Mouse (Mus musculus): ENCODE results near the gene Smpd2. TPM values are rescaled to one million over a fixed set of nuclear protein-coding genes. Genes with fewer than 3 reads are reported as not detected.
A peak's percentile ranks its signal among the peaks of the same experiment; 100 is the strongest.
"Not testable (repeated sequence)": the region's sequence is repeated elsewhere in the genome, so short reads cannot be mapped to it uniquely, and the experiment has no call there.

Smpd2 gene
- polyA plus RNA-seq, 2 experiments: 7.1 to 8.6 TPM

- Histone ChIP-seq H3K36me3 (replicated peaks; ENCODE audit: control insufficient read depth, insufficient read depth, low read depth) (no peaks in the 10 kb centered on the region), H3K27me3 (ENCODE audit: control insufficient read depth, insufficient read depth, low read length) (no peaks in the 10 kb centered on the region), H3K4me3 (ENCODE audit: insufficient read depth in 1 of 2, low read depth in 2 of 2, low read length in 2 of 2) (no peak overlapping the region), H3K9ac (replicated peaks) (no peak overlapping the region), H3K4me2 (ENCODE audit: low read depth) (no peak overlapping the region), H3K4me1 (replicated peaks; ENCODE audit: control insufficient read depth in 2 of 2, insufficient read depth in 2 of 2, low read length in 1 of 2) (no peaks in the 10 kb centered on the region), H3K27ac (no peak overlapping the region), H3K9me3 (ENCODE audit: control insufficient read depth, low read length) (no peaks in the 10 kb centered on the region)
- no peak for DNase-seq (ENCODE audit: low read depth in 3 of 3, low spot score in 3 of 3)
- 41% methylated on average over 2 of the region's 2 CpGs for WGBS (ENCODE audit: insufficient replicate concordance)
- ATAC-seq (ENCODE audit: insufficient read depth): no peak
- TF ChIP-seq EP300 (IDR thresholded peaks at IDR 0.05; ENCODE audit: low read depth) (no peak), CTCF (IDR thresholded peaks at IDR 0.05; ENCODE audit: low read depth) (peak; percentile 58)
Observed at GRCm38 (mm10) chr10:41509160-41509559, 19.0 kb upstream of the Smpd2 start.

GRCm38 (mm10) chr10:41505446-41505845 is 15.3 kb upstream of the Smpd2 start:
- ATAC-seq (ENCODE audit: insufficient read depth); H3K4me2 ChIP-seq (ENCODE audit: low read depth); H3K9me3 ChIP-seq (ENCODE audit: control insufficient read depth, low read length); H3K27ac ChIP-seq; H3K27me3 ChIP-seq (ENCODE audit: control insufficient read depth, insufficient read depth, low read length); H3K4me1 ChIP-seq (replicated peaks; ENCODE audit: control insufficient read depth in 2 of 2, insufficient read depth in 2 of 2, low read length in 1 of 2); H3K9ac ChIP-seq (replicated peaks); H3K36me3 ChIP-seq (replicated peaks; ENCODE audit: control insufficient read depth, insufficient read depth, low read depth); H3K4me3 ChIP-seq (ENCODE audit: insufficient read depth in 1 of 2, low read depth in 2 of 2, low read length in 2 of 2): not testable (repeated sequence)
- peak; percentile 78 for TF ChIP-seq CTCF (IDR thresholded peaks at IDR 0.05; ENCODE audit: low read depth)
- DNase-seq (ENCODE audit: low read depth in 3 of 3, low spot score in 3 of 3): peak in 1 of 3 experiments; percentile 39
- 8% methylated on average over 3 of the region's 3 CpGs for WGBS (ENCODE audit: insufficient replicate concordance)

GRCm38 (mm10) chr10:41504996-41505395 is 14.8 kb upstream of the Smpd2 start:
- Histone ChIP-seq H3K36me3 (replicated peaks; ENCODE audit: control insufficient read depth, insufficient read depth, low read depth) (no peaks in the 10 kb centered on the region), H3K4me2 (ENCODE audit: low read depth) (no peak overlapping the region), H3K4me1 (replicated peaks; ENCODE audit: control insufficient read depth in 2 of 2, insufficient read depth in 2 of 2, low read length in 1 of 2) (no peaks in the 10 kb centered on the region), H3K9ac (replicated peaks) (no peak overlapping the region), H3K9me3 (ENCODE audit: control insufficient read depth, low read length) (no peaks in the 10 kb centered on the region), H3K27me3 (ENCODE audit: control insufficient read depth, insufficient read depth, low read length) (no peaks in the 10 kb centered on the region), H3K27ac (no peak overlapping the region), H3K4me3 (ENCODE audit: insufficient read depth in 1 of 2, low read depth in 2 of 2, low read length in 2 of 2) (no peak overlapping the region)
- no peak for DNase-seq (ENCODE audit: low read depth in 3 of 3, low spot score in 3 of 3)
- 65% methylated on average over 1 of the region's 1 CpGs for WGBS (ENCODE audit: insufficient replicate concordance)
- TF ChIP-seq CTCF (IDR thresholded peaks at IDR 0.05; ENCODE audit: low read depth) (no peak), EP300 (IDR thresholded peaks at IDR 0.05; ENCODE audit: low read depth) (no peak)
- no peak for ATAC-seq (ENCODE audit: insufficient read depth)

GRCm38 (mm10) chr10:41500941-41501340 is 10.8 kb upstream of the Smpd2 start:
- no peak overlapping the region for H3K9ac ChIP-seq (replicated peaks)
- H3K4me3 ChIP-seq (ENCODE audit: insufficient read depth in 1 of 2, low read depth in 2 of 2, low read length in 2 of 2): no peak overlapping the region
- H3K27ac ChIP-seq: no peak overlapping the region
- H3K27me3 ChIP-seq (ENCODE audit: control insufficient read depth, insufficient read depth, low read length): no peaks in the 10 kb centered on the region
- DNase-seq (ENCODE audit: low read depth in 3 of 3, low spot score in 3 of 3) (no peak), ATAC-seq (ENCODE audit: insufficient read depth) (no peak)
- TF ChIP-seq CTCF (IDR thresholded peaks at IDR 0.05; ENCODE audit: low read depth) (no peak), EP300 (IDR thresholded peaks at IDR 0.05; ENCODE audit: low read depth) (no peak)
- no peaks in the 10 kb centered on the region for H3K9me3 ChIP-seq (ENCODE audit: control insufficient read depth, low read length)
- H3K36me3 ChIP-seq (replicated peaks; ENCODE audit: control insufficient read depth, insufficient read depth, low read depth): no peaks in the 10 kb centered on the region
- 57% methylated on average over 4 of the region's 4 CpGs for WGBS (ENCODE audit: insufficient replicate concordance)
- no peak overlapping the region for H3K4me2 ChIP-seq (ENCODE audit: low read depth)
- H3K4me1 ChIP-seq (replicated peaks; ENCODE audit: control insufficient read depth in 2 of 2, insufficient read depth in 2 of 2, low read length in 1 of 2): no peaks in the 10 kb centered on the region

- Histone ChIP-seq H3K4me2 (ENCODE audit: low read depth) (no peak overlapping the region; the same call in 1 of the 2 replicates), H3K9ac (replicated peaks) (no peak overlapping the region), H3K4me3 (ENCODE audit: insufficient read depth in 1 of 2, low read depth in 2 of 2, low read length in 2 of 2) (no peak overlapping the region), H3K27ac (no peak overlapping the region), H3K4me1 (replicated peaks; ENCODE audit: control insufficient read depth in 2 of 2, insufficient read depth in 2 of 2, low read length in 1 of 2) (peaks cover 2 to 6% of the 10 kb centered on the region in 2 experiments; a peak in 1 of 4 replicates), H3K9me3 (ENCODE audit: control insufficient read depth, low read length) (no peaks in the 10 kb centered on the region), H3K27me3 (ENCODE audit: control insufficient read depth, insufficient read depth, low read length) (no peaks in the 10 kb centered on the region; the same call in 1 of the 2 replicates), H3K36me3 (replicated peaks; ENCODE audit: control insufficient read depth, insufficient read depth, low read depth) (no peaks in the 10 kb centered on the region)
- TF ChIP-seq EP300 (IDR thresholded peaks at IDR 0.05; ENCODE audit: low read depth) (no peak), CTCF (IDR thresholded peaks at IDR 0.05; ENCODE audit: low read depth) (no peak)
- no peak for DNase-seq (ENCODE audit: low read depth in 3 of 3, low spot score in 3 of 3)
- no peak for ATAC-seq (ENCODE audit: insufficient read depth)
- 38% methylated on average over 4 of the region's 4 CpGs for WGBS (ENCODE audit: insufficient replicate concordance)
Observed at GRCm38 (mm10) chr10:41491111-41491510, 942 bp upstream of the Smpd2 start.

All from liver, embryonic 14.5 days (tissue).